Mouse (Mus musculus): ENCODE measurements at regions not wholly inside any gene's neighbourhood (a gene's known extent, or its start where the extent isn't known, plus 50 kb on each side); places are given as distances from the start of the nearest gene placed in this dataset.
A peak's percentile ranks its signal among the peaks of the same experiment; 100 is the strongest.

GRCm38 (mm10) chr9:101649816-101650215, 211.8 kb upstream of the 9630041A04Rik start:
- DNase-seq = no peak

GRCm38 (mm10) chr9:101641524-101641923, 220.1 kb upstream of the 9630041A04Rik start:
- no peak for DNase-seq

GRCm38 (mm10) chr9:101640598-101640997, 221.0 kb upstream of the 9630041A04Rik start:
- no peak for DNase-seq

- DNase-seq = no peak
Observed at GRCm38 (mm10) chr9:101616261-101616660, 245.4 kb upstream of the 9630041A04Rik start.

- DNase-seq = no peak
Observed at GRCm38 (mm10) chr9:101615176-101615575, 246.5 kb upstream of the 9630041A04Rik start.

- DNase-seq = no peak
Observed at GRCm38 (mm10) chr9:101613933-101614332, 247.7 kb upstream of the 9630041A04Rik start.

- no peak for DNase-seq
Observed at GRCm38 (mm10) chr9:101613471-101613870, 248.2 kb upstream of the 9630041A04Rik start.

GRCm38 (mm10) chr9:101612971-101613370, 248.7 kb upstream of the 9630041A04Rik start:
- DNase-seq = no peak

- DNase-seq = no peak
Observed at GRCm38 (mm10) chr9:101612571-101612970, 249.1 kb upstream of the 9630041A04Rik start.

- peak; percentile 42 for DNase-seq
Observed at GRCm38 (mm10) chr9:101611481-101611880, 250.2 kb upstream of the 9630041A04Rik start.

GRCm38 (mm10) chr9:101610806-101611443, 250.7 kb upstream of the 9630041A04Rik start:
- DNase-seq = no peak

- DNase-seq = no peak
Observed at GRCm38 (mm10) chr9:101610338-101610737, 251.3 kb upstream of the 9630041A04Rik start.

GRCm38 (mm10) chr9:101602799-101603198, 258.8 kb upstream of the 9630041A04Rik start:
- peak; percentile 36 for DNase-seq

GRCm38 (mm10) chr9:101596898-101597297, 264.7 kb upstream of the 9630041A04Rik start:
- DNase-seq = no peak

- DNase-seq = no peak
Observed at GRCm38 (mm10) chr9:101595101-101595650, 266.5 kb upstream of the 9630041A04Rik start.

GRCm38 (mm10) chr9:101592621-101593020, 269.0 kb upstream of the 9630041A04Rik start:
- DNase-seq = no peak

GRCm38 (mm10) chr9:101591681-101592080, 270.0 kb upstream of the 9630041A04Rik start:
- DNase-seq = no peak

- DNase-seq = no peak
Observed at GRCm38 (mm10) chr9:101590310-101590709, 271.3 kb upstream of the 9630041A04Rik start.

- DNase-seq = no peak
Observed at GRCm38 (mm10) chr9:101581064-101581463, 280.6 kb upstream of the 9630041A04Rik start.

GRCm38 (mm10) chr9:101570714-101571113, 290.9 kb upstream of the 9630041A04Rik start:
- DNase-seq = peak; percentile 37

- no peak for DNase-seq
Observed at GRCm38 (mm10) chr9:101563196-101563595, 298.4 kb upstream of the 9630041A04Rik start.

- DNase-seq = no peak
Observed at GRCm38 (mm10) chr9:101559366-101559765, 302.3 kb upstream of the 9630041A04Rik start.

- peak; percentile 64 for DNase-seq
Observed at GRCm38 (mm10) chr9:101555011-101555673, 303.5 kb upstream of the Ppp2r3a start.

- no peak for DNase-seq
Observed at GRCm38 (mm10) chr9:101552789-101553188, 301.2 kb upstream of the Ppp2r3a start.

Data from embryo, embryonic 11 days (tissue).